Mouse (Mus musculus) heart, postnatal 0 days (tissue): ENCODE measurements around the gene Cnnm4.

Experiments used
- CTCF ChIP-seq: IDR thresholded peaks from 2 replicates; pipeline ENCODE4 v1.5.1; 2016; ENCODE audit warnings: antibody characterized with exemption, control low read depth, low read depth
- EP300 ChIP-seq: IDR thresholded peaks from 2 replicates; pipeline ENCODE4 v1.6.1; 2016; ENCODE audit warnings: antibody characterized with exemption, low read depth

- TF ChIP-seq CTCF = no peak
- no peak for TF ChIP-seq EP300
Measured at GRCm38 (mm10) chr1:36519626-36520025, 48.2 kb downstream of the Cnnm4 start.
